Mouse (Mus musculus) cerebellum, postnatal 4 days (tissue): ENCODE results near the gene Olfr1299.

Experiments
- DNase-seq, 2 experiments: peaks; one replicate each; pipeline ENCODE4 v3.0.0; 2022; ENCODE audit warnings: low spot score in 2 of 2, mixed read lengths in 1 of 2

Olfr1299 gene

DNA sequence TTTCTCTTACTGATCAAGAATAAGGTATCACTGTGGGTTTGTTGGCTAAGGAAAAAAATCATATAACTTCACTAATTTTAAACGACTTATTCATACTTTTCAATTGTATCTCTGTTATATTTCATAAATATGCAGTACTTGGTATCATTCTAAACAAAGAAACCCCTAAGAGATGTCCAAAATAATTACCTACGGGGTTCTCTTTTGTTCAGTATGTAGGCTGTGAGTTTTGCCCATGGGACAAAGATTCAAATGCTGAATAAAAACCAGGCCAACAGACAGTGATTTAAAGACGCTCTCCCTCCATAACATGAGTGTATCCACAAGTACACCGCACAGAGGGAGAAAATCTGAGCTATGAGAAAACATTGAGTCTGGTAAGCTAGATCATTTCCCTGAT, at the start of gene Olfr1299:
Gene Olfr1299, plus strand, starts transcription at position 301 of the 400 bp plus-strand sequence.
- DNase-seq = no peak

DNA sequence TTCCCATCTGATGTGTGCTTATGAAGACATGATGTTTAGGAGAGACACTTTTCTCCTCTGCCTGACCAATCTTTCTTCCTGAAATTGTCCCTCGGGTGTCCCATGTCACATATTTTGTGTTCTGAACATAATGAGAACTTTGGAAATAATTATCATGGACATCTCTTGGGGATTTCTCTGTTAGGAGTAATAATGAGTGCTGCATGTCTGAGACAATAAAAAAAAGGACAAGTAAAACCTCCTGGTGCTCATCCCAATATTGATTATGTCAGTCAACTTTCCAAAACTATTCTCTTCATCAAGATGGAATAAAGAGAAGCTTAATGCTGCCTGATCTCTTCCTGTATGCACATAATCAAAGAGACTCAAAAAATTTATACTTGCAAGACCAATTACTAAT, 34.8 kb upstream of the Olfr1299 start, which contains the start of gene Olfr1297:
Gene Olfr1297, minus strand, starts transcription at position 101 of the 400 bp plus-strand sequence.
- DNase-seq = no peak

DNA sequence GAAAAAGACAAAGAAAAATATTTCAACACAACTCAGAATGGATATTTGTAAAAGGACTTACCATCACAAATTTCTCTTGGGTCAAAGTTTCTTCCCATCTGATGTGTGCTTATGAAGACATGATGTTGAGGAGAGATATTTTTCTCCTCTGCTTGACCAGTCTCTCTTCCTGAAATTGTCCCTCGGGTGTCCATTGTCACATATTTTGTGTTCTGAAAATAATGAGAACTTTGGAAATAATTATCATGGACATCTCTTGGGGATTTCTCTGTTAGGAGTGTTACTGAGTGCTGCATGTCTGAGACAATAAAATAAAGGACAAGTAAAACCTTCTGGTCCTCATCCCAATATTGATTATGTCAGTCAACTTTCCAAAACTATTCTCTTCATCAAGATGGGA, 12.1 kb upstream of the Olfr1299 start, which contains the start of gene Olfr1298:
Gene Olfr1298, minus strand, starts transcription at position 101 of the 400 bp plus-strand sequence.
- no peak for DNase-seq
